Mouse (Mus musculus) urinary bladder, adult 2 months (tissue): ENCODE measurements around the gene Resf1. TPM values are rescaled to one million over a fixed set of nuclear protein-coding genes. Genes with fewer than 3 reads are reported as not detected.
"Not testable (repeated sequence)": the region's sequence is repeated elsewhere in the genome, so short reads cannot be mapped to it uniquely, and the experiment has no call there.

Experiments used
- DNase-seq: peaks from one replicate; pipeline ENCODE4 v3.0.0; 2022; ENCODE audit warnings: low spot score
- polyA plus RNA-seq: library from polyadenylated mRNA; depleted of rRNA; stranded (reverse); fragments of >200 nt; gene quantifications from 2 replicates; pipeline ENCODE4 v1.2.3, GENCODE M21; 2012; rRNA removed

Gene Resf1
- polyA plus RNA-seq, 1 experiment = 13.8 TPM

DNA sequence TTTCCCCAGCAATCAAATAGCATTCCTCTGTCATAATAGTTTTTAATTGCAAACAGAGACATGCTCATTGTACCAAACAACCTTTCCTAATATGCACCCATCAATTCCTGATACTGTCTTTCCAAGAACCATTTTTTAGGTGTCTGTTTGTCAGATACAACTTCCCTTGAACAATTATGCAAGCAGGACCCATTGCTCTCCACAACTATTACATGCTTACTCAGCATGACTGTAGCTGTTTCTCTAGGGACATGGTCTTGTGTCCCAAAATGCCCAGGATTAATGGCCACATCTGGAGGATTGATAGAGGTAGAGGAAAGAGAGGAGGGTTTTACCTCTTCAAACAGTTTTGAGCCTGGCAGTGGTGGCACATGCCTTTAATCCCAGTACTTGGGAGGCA is 35.2 kb downstream of the Resf1 start:
- no peak for DNase-seq

GRCm38 (mm10) chr6:149348211-149348610 is 39.0 kb downstream of the Resf1 start:
- not testable (repeated sequence) for DNase-seq

GRCm38 (mm10) chr6:149354826-149355495 is 45.7 kb downstream of the Resf1 start:
- no peak for DNase-seq

GRCm38 (mm10) chr6:149355799-149356198 is 46.6 kb downstream of the Resf1 start:
- DNase-seq = not testable (repeated sequence)

- DNase-seq = no peak
These were observed 47.9 kb downstream of the Resf1 start for GRCm38 (mm10) chr6:149357155-149357554.

DNA sequence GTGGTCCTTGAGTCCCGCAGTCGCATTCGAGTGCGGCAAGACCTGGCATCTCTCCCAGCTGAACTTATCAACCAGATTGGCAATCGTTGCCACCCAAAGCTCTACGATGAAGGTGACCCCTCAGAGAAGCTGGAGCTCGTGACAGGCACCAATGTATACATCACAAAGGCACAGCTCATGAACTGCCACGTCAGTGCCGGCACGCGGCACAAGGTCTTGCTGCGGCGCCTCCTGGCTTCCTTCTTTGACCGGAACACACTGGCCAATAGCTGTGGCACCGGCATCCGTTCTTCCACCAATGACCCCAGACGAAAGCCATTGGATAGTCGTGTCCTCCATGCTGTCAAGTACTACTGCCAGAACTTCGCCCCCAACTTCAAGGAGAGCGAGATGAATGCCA is 53.3 kb downstream of the Resf1 start:
- DNase-seq = not testable (repeated sequence)

DNA sequence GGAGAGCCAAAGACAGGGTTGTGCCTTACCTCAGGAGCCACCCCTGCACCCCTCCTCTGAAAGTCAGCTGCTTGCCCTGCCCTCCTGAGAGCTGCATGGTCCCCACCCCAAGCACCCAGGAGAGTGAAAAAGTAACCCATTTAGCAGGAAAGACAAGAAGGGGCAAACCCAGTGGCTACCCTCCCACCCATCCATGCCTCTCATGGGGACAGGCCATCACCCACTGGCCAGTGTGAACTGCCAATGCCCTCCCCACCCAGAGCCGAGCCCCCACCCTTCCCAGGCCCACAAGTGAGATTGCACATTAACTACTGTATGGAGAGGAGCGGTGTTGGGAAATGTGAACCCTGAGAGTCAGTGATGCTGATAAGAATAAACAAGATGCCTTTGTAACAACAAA is 56.8 kb downstream of the Resf1 start:
- DNase-seq = not testable (repeated sequence)

- no peak for DNase-seq
These were observed 57.2 kb downstream of the Resf1 start for GRCm38 (mm10) chr6:149366403-149366802.

DNA sequence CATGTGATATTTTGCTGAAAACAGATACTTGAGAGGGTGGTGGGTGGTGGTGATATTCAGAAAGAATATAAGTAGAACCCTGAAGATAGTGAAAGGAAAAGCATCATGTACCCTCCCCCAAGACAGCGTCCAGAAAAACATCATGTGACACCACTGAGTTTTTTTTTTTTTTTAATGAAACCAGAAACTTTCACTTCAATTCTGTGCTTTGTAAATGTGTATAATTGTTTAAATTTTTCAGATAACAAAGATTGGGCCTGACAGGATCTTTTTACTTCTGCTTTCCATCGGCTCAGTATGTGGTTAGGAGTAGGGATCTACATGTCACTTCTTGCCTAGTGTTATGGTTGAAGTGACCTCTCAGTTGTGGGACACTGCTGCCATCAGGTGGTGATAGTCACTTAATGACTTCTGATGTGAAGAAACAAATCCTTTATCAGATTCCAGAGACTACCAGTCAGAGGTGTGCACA is 65.8 kb downstream of the Resf1 start:
- DNase-seq = no peak

DNA sequence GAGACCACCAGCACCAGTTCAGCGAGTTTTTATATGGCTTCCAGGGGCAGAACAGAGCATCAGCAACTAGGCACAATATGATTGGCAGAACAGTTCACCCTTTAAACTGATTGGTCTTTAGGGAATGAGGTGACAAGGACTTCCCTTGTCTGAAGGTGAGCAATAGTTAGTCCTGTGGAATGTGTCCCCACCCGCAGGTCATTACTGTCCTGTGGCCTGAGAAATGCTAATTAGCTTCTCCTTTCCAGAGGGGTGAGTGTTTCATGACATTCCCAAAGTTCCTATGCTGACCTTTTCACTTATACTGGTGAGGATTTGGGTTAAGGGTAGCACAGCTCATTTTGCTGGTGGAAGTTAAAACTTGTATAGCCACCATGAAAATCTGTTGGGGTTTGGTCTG is 74.3 kb downstream of the Resf1 start:
- DNase-seq = no peak

Other genes with a start within 250 kb of the Resf1 start
- gene Dennd5b, start 207.7 kb upstream of the Resf1 start, polyA plus RNA-seq = 5.1 and 6.7 TPM in 2 replicates
- gene Gm10203, start 179.2 kb upstream of the Resf1 start, polyA plus RNA-seq = not detected in 2 replicates
- gene Etfbkmt, start 169.6 kb upstream of the Resf1 start, polyA plus RNA-seq = 54.1 and 67.1 TPM in 2 replicates
- gene Amn1, start 120.7 kb upstream of the Resf1 start, polyA plus RNA-seq = 13.2 and 18.2 TPM in 2 replicates
- gene Bicd1, start 99.5 kb downstream of the Resf1 start, polyA plus RNA-seq = 4.7 and 6.4 TPM in 2 replicates